Mouse (Mus musculus): Measurements from ENCODE around the gene Mrpl4.
A peak's percentile ranks its signal among the peaks of the same experiment; 100 is the strongest.

The Mrpl4 gene

DNA sequence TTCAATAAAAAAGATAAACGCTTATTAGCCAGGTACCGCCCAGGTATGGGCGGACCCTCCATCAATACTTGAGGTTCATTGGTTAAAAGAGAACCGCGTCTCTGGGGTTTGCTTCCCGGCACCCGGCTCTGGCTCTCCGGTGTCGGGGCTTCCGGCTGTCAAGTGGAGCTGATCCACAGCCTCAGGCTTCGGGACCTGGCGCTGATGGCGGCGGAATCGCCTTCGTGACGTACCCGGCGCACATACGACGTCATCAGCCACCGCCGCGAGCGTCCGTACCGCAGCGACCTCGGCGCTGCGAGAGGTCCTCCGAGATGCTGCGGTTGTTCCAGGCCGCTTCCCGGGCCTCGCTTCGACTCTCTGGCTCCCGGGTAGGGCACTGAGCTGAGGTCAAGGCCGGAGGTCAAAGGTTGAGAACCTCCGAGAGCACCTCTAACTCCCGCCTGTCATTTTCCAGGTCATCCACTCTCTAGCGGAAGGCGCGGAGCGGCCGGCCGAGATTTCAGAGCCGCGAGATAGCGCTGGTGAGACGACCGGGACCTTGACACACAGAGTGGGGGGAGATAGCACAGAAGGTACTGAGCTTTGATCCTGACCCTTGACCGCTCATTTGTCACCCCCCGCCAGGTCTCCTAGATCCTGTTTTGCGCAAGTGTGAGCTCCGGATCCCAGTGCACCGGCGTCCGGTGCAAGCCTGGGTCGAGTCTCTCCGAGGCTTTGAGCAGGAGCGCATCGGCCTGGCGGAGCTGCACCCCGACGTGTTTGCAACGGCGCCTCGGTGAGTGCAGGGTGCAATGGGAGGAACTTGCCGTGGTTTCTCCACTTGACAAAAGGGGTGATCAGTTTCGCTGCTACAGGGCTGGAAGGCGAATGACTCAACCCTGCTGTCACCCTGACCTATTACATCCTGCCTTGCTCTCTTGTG, at the start of gene Mrpl4:
Gene Mrpl4, plus strand, starts transcription at position 112 of the 925 bp plus-strand sequence.
- peak; percentile 72 for DNase-seq (ENCODE audit: low read depth, low spot score)

- DNase-seq (ENCODE audit: low read depth, low spot score): no peak
Measured at GRCm38 (mm10) chr9:20956989-20957388, 45.5 kb upstream of the Mrpl4 start.

- DNase-seq (ENCODE audit: low read depth, low spot score): no peak
Measured at GRCm38 (mm10) chr9:20959430-20959938, 43.1 kb upstream of the Mrpl4 start, which contains the start of gene Dnmt1. Gene Dnmt1, minus strand, starts transcription at chr9:20959888.

DNA sequence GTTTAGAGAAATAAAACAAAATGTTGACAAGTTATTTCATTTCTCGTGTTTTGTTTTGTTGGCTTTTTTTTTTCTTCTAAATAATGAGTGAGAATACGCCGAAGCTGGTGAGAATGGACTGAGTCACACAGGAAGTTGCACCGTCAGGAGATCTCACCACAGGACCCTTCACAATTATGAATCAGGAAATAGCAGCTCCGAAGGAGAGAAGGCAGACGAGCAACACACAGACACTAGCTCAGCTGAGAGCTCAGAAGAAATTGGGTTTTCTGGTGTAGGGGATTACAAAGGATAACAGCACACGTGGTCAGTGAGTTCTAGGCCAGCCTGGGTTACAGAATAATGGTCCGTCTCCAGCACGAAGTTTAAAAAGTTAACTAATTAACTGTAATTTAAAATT, 41.0 kb upstream of the Mrpl4 start:
- no peak for DNase-seq (ENCODE audit: low read depth, low spot score)

DNA sequence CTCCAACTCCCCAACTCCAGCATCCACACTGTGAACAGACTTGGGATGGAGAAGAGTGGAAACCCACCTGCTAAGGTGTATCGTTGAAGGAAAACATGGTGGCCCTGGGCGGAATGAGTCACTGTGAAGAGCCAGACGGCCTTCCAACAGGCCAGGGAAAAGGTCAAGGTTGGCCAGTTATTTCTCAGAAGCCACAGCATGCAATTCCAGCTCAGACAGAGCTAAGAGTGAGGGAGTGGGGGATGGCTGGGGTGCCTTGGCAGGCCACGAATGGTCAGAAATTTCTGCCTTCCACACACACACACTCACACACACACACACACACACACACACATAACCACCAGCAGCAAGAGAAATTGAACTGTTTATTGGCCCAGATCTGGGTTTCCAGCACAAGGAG, 36.9 kb upstream of the Mrpl4 start:
- DNase-seq (ENCODE audit: low read depth, low spot score): no peak

DNA sequence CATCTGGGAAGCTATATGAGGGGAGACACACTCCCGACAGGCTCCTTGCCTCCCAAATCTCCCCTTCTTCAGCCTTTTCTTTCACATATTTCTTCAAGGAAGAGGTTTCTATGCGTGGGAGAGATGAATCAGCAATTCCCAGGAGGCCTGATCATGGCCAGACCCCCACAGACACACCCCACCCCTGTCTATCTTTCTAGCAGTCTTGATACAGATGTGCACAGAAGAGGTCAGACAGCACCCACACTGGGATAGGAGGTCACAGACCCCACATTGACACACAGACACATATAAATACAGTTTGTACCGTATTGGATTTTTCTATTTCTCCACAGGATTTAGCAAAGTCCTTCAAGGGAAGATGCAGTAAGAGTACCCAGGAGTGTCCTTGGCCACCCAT, 36.5 kb upstream of the Mrpl4 start:
- DNase-seq (ENCODE audit: low read depth, low spot score): no peak

GRCm38 (mm10) chr9:20966747-20967146, 35.8 kb upstream of the Mrpl4 start:
- DNase-seq (ENCODE audit: low read depth, low spot score): no peak

DNA sequence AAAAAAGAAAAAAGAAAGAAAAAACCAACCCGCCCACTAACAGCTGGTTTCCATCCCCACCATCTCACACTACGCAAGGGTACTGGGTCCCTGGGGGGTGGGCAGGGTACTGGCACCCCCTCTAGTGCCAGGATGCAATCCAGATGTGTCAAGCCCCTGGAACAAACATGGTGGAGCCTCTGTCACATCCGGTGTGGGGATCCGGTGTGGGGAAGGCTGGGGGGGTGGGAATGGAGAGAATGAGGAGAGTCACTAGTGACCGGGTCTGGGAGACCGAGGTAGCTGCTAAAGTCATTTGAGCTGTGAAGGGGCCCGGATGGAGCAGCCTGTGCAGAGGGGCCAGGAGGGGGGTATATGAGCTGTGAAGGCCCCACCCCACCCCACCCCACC, 30.8 kb upstream of the Mrpl4 start:
- no peak for DNase-seq (ENCODE audit: low read depth, low spot score)

GRCm38 (mm10) chr9:20972141-20972992, 30.2 kb upstream of the Mrpl4 start:
- no peak for DNase-seq (ENCODE audit: low read depth, low spot score)

GRCm38 (mm10) chr9:20973001-20973681, 29.4 kb upstream of the Mrpl4 start:
- DNase-seq (ENCODE audit: low read depth, low spot score): no peak

- no peak for DNase-seq (ENCODE audit: low read depth, low spot score)
Measured at GRCm38 (mm10) chr9:20973682-20974075, 28.9 kb upstream of the Mrpl4 start.

- no peak for DNase-seq (ENCODE audit: low read depth, low spot score)
Measured at GRCm38 (mm10) chr9:20975431-20976215, 26.9 kb upstream of the Mrpl4 start.

DNA sequence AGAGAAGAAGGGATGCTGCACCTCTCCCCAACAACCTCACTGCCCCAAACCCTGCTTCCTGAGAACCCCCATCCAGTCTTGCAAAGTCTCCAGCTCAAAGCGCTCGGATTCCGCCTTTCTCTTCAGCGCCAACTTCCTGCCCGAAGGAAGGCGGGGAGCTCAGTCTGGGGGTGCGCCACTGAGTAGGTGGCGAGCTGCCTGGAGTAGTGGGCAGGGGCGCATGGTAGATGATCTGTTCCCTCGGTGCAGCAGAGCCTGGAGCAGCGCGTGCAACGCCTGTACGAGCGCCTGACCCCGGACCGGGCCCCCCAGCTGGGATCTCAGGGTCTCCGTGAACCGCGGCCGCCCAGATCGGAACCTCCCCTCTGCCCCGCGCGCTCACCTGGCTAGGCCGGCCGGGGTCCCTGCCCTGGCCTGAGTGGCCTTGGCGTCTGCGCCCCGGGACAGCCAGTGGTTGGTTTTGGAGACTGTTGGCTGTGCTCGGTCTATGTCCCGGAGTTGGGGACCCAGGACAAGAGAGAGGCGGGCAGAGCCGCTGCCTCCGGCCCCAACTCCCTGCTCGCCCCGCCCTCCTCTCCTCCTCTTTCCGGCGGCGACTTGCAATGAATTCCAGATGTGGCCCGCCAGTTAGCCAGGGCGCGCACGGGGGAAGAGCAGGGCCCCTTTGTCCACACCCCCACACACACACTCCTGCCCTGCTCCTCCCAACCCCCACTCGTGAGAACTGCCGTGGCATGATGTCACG, 26.1 kb upstream of the Mrpl4 start, which contains the start of gene S1pr2:
Gene S1pr2, minus strand, starts transcription at position 566 of the 745 bp plus-strand sequence.
- peak; percentile 16 for DNase-seq (ENCODE audit: low read depth, low spot score)

- no peak for DNase-seq (ENCODE audit: low read depth, low spot score)
Measured at GRCm38 (mm10) chr9:20976961-20977689, 25.4 kb upstream of the Mrpl4 start.

DNA sequence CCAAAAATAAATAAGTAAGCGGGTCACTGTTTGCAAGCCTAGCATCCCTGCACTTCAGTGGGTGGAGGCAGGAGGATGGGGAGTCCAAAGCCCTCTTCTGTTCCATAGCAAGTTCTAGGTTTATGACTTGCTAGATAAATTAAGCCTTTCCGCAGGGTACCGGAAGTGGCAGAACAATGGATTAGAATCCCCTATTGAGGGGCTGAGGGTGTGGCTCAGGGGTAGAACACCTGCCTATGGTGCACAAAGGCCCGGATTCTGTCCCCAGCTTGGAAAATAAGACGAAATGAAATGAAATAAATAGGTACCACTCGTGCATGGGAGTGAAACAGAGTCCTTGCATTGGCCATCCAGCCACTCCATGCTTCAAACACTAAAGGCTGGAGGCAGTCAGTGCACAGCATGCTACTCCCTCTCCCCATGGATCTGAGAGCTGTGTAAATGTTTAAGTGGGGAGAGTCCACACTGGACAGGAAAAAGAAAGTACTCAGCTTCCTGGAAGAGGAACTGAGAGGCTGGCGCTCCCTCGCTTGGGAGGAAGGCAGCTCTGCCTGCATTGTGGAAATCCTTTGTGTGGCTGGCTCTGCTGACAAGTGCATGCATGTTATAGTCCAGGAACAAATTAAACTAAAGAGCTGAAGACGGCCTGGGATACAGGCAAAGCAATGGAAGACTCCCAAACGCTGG, 24.0 kb upstream of the Mrpl4 start:
- no peak for DNase-seq (ENCODE audit: low read depth, low spot score)

GRCm38 (mm10) chr9:20979181-20979580, 23.4 kb upstream of the Mrpl4 start:
- no peak for DNase-seq (ENCODE audit: low read depth, low spot score)

- no peak for DNase-seq (ENCODE audit: low read depth, low spot score)
Measured at GRCm38 (mm10) chr9:20979769-20980168, 22.8 kb upstream of the Mrpl4 start.

GRCm38 (mm10) chr9:20982171-20982570, 20.4 kb upstream of the Mrpl4 start:
- no peak for DNase-seq (ENCODE audit: low read depth, low spot score)

- no peak for DNase-seq (ENCODE audit: low read depth, low spot score)
Measured at GRCm38 (mm10) chr9:20983169-20983568, 19.4 kb upstream of the Mrpl4 start.
